ENCODE assay signal across 14 mouse cellular contexts in genomic region chr1:58495603-58496002, GRCm38 (mm10).
"Had no signal": no experiment of that assay in that cellular context is flagged by ENCODE, and none has a peak within 500 bp of the region (broad histone marks: within the 10 kb centered on the region; RNA-seq: fewer than 3 reads in every experiment).

No protein-coding gene starts in this region.

- ATAC-seq: midbrain, embryonic 13.5 days; midbrain, embryonic 15.5 days had no signal

- H3K27ac ChIP-seq: midbrain, embryonic 13.5 days; midbrain, embryonic 15.5 days; neural tube, embryonic 12.5 days; stomach, embryonic 15.5 days; stomach, postnatal 0 days had no signal

- H3K9ac ChIP-seq: lung, embryonic 14.5 days; midbrain, embryonic 13.5 days; midbrain, embryonic 15.5 days; neural tube, embryonic 12.5 days; stomach, embryonic 15.5 days had no signal

- DNase-seq: lung, adult 18-20 months; lung, embryonic 14.5 days; lung, postnatal 10 days; lung, postnatal 4 days; right cerebral cortex, postnatal 14 days; thymus, adult 2 months; thymus, postnatal 25 days; thymus, postnatal 4 days had no signal

- H3K4me1 ChIP-seq: midbrain, embryonic 13.5 days; midbrain, embryonic 15.5 days; neural tube, embryonic 12.5 days; stomach, embryonic 15.5 days had no signal

- H3K4me2 ChIP-seq: lung, embryonic 14.5 days; midbrain, embryonic 11.5 days; midbrain, embryonic 13.5 days; midbrain, embryonic 15.5 days; neural tube, embryonic 12.5 days; stomach, embryonic 15.5 days had no signal

- H3K4me3 ChIP-seq: midbrain, embryonic 13.5 days; midbrain, embryonic 15.5 days; neural tube, embryonic 12.5 days; stomach, embryonic 15.5 days had no signal

- H3K27me3 ChIP-seq: midbrain, embryonic 13.5 days; midbrain, embryonic 15.5 days; neural tube, embryonic 12.5 days; stomach, embryonic 15.5 days had no signal

- H3K9me3 ChIP-seq: midbrain, embryonic 13.5 days; midbrain, embryonic 15.5 days; neural tube, embryonic 12.5 days; stomach, embryonic 15.5 days had no signal
